Mouse (Mus musculus): ENCODE results near the gene Mixl1.

- TF ChIP-seq E2F4 (IDR thresholded peaks at IDR 0.05; ENCODE audit: insufficient read depth) (no peak), POLR2A (IDR thresholded peaks at IDR 0.05; ENCODE audit: insufficient read length, low read depth) (no peak), USF1 (IDR thresholded peaks at IDR 0.05; ENCODE audit: low read depth) (no peak), POLR2AphosphoS2 (IDR thresholded peaks at IDR 0.05; ENCODE audit: insufficient read length, low read depth) (no peak), MAX (IDR thresholded peaks at IDR 0.05; ENCODE audit: low read depth) (no peak)
Observed at GRCm38 (mm10) chr1:180707368-180707767, 10.5 kb upstream of the Mixl1 start.

Measured in myocyte (in vitro differentiated cells).